Mouse (Mus musculus) adrenal gland, postnatal 4 days (tissue): Measurements from ENCODE around the gene Tspo2. TPM values are rescaled to one million over a fixed set of nuclear protein-coding genes. Genes with fewer than 3 reads are reported as not detected.

Experiments
- DNase-seq, 2 experiments: peaks; one replicate each; pipeline ENCODE4 v3.0.0; 2021 to 2022; ENCODE audit warnings: low spot score in 2 of 2, mixed read lengths in 2 of 2
- total RNA-seq, 2 experiments: library from RNA; stranded (reverse); gene quantifications; 2 replicates each; pipeline ENCODE4 v1.2.3; 2021

The Tspo2 gene
- total RNA-seq, 2 experiments from 2014 or later: 2.8 to 5.5 TPM

GRCm38 (mm10) chr17:48451753-48452444, 577 bp upstream of the Tspo2 start:
- no peak for DNase-seq

- DNase-seq: no peak
Observed at GRCm38 (mm10) chr17:48450666-48451352, 513 bp downstream of the Tspo2 start.

- no peak for DNase-seq
Observed at GRCm38 (mm10) chr17:48447675-48448074, 3.6 kb downstream of the Tspo2 start.

- DNase-seq: no peak
Observed at GRCm38 (mm10) chr17:48443542-48444145, 7.7 kb downstream of the Tspo2 start.

DNA sequence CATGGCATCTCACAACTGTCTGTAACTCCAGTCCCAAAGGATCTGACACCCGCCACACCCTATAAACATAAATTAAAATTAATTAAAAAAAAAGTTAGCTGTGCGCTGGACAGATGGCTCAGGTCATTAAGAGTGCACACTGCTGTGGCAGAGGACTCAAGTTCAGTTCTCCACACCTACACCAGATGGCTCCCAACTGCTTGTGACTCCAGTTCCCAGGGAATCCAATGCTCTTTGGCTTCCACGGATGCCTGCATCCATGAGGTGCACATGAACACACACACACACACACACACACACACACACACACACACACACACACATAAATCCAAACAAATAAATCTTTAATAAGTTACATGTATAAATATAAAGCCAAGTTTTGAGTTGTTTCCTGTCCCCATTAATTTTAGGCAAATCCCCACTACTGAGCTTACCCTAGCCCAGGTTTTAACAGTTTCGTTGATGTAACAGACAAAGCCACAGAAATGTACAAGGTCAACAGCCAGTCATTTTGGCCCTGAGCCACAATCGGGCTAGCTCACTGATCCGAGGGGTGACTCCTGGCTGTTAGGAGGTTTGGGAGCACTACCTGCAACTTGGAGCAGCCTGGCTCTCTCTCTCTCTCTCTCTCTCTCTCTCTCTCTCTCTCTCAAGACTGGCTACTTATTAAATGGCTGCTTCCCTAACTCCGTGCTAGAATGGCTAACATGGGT, 8.4 kb downstream of the Tspo2 start:
- no peak for DNase-seq

GRCm38 (mm10) chr17:48437421-48437911, 13.9 kb downstream of the Tspo2 start:
- DNase-seq: no peak

- DNase-seq: no peak
Observed at GRCm38 (mm10) chr17:48436487-48436886, 14.8 kb downstream of the Tspo2 start.

GRCm38 (mm10) chr17:48434479-48434878, 16.8 kb downstream of the Tspo2 start:
- no peak for DNase-seq

DNA sequence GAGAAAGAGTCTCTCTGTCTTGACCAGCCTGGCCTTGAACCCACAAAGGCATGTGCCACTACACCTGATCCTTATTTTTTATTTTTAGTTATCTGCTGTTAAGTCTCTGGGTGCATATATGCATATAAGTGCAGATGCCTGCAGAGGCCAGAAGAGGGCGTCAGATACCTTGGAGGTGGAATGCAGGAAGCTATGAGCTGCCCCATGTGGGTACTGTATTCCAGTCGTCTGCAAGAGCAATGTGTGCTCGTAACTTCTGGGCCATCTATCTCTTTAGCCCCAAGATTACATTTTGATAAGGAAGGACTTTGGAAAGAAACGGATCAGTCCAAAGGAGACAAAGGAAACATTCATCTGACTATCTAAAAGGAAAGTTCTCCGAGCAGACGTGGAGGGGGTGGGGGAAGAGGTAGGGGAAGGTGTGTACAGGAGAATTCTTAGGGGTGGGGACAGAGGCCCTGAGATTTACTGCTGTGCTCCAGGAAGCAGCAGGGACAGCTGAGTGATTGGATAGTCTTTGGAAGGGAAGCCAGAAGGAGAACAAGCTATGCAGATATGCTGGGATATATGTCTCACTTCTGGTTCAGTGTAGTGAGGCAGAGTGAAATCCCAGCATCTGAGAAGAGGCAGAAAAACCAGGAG, 17.5 kb downstream of the Tspo2 start:
- no peak for DNase-seq

GRCm38 (mm10) chr17:48433006-48433655, 18.2 kb downstream of the Tspo2 start:
- no peak for DNase-seq

- DNase-seq: no peak
Observed at GRCm38 (mm10) chr17:48432158-48432980, 19.0 kb downstream of the Tspo2 start, which contains the start of gene Apobec2. Gene Apobec2 (minus strand): TSS chr17:48432930.

DNA sequence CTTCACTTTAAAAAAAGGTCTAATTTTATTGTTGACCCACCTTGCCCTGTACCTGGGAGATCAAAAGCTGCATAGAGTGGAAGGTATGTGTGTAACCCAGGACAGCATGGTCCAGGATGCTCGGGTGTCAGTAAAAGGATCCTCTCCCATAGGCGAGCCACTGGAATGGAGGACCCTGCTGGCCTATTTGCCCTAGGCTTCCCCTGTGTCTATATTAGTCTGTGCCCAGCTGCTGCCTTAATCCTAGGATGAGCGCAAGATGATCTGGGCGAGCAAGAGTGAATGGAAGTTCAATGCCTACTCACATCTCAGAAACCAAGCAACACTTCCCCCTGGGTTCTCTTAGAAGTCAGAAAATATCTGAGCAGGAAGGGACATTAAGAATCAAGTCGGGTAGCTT, 20.3 kb downstream of the Tspo2 start:
- no peak for DNase-seq

DNA sequence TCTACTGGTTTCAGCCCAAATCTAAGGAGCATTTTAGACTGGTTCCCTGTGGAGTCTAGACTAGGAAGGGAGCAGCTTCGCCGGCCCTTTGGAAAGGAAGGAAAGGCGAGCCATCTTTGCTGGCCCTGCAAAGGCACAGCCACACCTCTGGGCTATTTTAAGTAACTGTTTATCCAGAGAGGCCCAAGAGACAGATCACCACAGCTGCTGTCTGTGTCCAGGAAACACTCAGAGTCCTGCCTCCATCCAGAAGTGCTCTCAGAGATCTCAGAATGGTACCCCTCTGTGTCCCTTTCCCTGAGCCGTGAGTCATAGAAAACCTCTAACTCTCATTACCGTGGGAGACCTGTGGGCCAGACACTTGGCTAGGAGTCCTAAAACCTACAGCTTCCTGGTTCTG, 20.9 kb downstream of the Tspo2 start:
- DNase-seq: no peak

- DNase-seq: no peak
Observed at GRCm38 (mm10) chr17:48427852-48428530, 23.3 kb downstream of the Tspo2 start.

GRCm38 (mm10) chr17:48426991-48427750, 24.2 kb downstream of the Tspo2 start:
- no peak for DNase-seq

DNA sequence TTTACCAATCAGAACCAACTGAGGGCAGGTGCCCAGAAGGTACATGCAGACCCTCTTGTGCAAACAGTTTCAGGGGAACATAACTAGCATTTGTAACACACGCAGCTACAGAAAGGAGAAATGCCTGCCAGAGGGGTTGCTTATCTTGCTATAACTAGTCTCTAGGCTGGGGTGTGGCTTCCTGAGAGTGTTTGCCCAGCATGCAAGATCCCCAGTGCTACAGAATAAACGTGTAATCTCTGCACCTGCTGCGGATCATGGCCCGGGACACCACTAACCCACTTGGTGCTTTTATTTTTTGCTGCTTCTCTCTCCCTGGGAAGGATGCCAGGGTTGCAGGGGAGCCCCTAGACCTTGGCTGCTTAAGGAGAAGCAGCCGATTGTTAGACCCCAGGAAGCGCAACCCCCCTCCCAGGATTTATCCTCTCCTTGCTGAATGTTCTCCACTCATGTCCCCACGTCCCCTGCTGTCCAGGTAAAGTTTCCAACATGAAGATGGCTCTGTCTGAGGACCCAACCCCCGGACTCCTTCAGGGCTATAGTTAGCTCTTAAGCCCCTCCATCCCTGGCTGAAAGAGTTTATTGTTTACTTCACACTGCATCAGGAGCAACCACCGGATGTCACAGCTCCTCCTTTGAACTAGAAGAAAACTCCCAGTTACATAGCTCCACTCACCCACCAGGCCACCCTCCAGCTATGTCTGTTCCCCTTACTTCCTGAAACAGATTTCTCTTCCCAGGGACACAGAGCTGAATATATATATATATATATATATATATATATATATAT, 25.3 kb downstream of the Tspo2 start:
- no peak for DNase-seq

GRCm38 (mm10) chr17:48424237-48424636, 27.1 kb downstream of the Tspo2 start:
- DNase-seq: no peak
